Mouse (Mus musculus) neutrophil, adult 65 days (primary cell): ENCODE measurements around the gene Adck1. TPM values are rescaled to one million over a fixed set of nuclear protein-coding genes. Genes with fewer than 3 reads are reported as not detected.

Experiments used
- total RNA-seq: library from RNA; stranded (reverse); gene quantifications from 2 replicates; pipeline ENCODE4 v1.2.4, GENCODE M21; 2023

Gene Adck1
- 4.4 and 6.0 TPM in 2 replicates for total RNA-seq

DNA sequence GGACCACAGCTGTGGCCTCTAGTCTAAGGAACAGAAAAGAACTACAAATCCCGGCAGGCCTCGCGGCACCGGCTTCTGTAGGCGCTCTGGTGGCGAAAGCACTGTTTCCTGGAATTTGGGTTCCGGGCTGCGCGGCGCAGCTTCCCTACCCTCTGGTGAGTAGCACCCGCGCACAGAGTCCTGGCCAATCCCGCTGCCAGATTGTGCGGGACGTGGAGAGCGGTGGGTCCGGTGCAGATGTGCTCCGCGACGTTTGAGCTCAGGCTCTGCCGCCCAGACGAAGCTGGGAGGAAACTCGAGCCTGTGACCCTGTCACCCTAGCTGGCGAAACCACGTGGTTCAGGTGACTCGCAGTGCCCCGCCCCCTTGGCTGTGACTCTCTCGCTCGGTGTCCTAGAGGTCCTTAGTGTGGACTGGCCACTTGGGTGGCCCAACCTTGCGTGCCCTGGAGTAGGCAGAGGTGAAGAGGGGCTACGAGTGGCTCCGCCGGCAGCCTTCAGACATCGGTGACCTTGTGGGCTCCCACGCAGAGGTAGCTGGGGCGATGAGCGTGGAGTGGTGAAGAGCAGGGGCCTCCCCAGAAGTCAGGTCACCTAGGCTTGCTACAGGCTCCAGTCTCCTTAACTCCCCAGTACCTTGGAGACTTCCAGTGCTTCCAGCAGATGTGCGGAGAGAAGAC is at the start of gene Adck1:
Gene Adck1 (plus strand): TSS at position 114 of the 679 bp plus-strand sequence.

DNA sequence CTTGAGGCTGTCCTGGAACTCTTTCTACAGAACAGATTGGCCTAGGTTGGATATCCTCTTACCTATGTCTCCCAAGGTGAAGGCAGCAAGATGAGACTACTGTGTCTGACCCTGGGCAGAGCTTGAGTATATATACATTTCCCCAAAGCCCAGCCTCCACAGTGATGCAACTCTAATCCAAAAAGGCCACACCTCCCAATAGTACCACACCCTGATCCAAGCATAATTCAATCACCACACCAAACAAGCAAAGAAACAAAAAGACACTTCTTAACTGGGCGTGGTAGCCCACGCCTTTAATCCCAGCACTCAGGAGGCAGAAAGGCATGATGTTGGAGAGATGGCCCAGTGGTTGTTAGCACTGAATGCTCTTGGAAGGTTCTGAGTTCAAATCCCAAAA is 36.4 kb upstream of the Adck1 start, which contains the start of gene Gm5039:
Gene Gm5039 (minus strand): TSS at position 101 of the 400 bp plus-strand sequence.

Other genes starting within 250 kb of the Adck1 start
- gene Gm10436, start 178.4 kb upstream of the Adck1 start, total RNA-seq: not detected in 2 replicates
- gene Gm8332, start 110.5 kb upstream of the Adck1 start, total RNA-seq: not detected in 2 replicates
- gene Gm5662, start 86.1 kb upstream of the Adck1 start, total RNA-seq: not detected in 2 replicates
- gene Gm5039, start 36.5 kb upstream of the Adck1 start, total RNA-seq: not detected in 2 replicates